Mouse (Mus musculus) kidney, postnatal 0 days (tissue): Measurements from ENCODE around the gene Fgf22. TPM values are rescaled to one million over a fixed set of nuclear protein-coding genes. Genes with fewer than 3 reads are reported as not detected.

ENCODE experiments used
- ATAC-seq: fragments of 200-750 bp; cut with Nextera tagmentation; replicated peaks from 2 replicates; pipeline ENCODE4 v1.8.0; 2017; ENCODE audit warnings: low read depth, moderate number of reproducible peaks, moderate TSS enrichment, moderate library complexity; ENCODE audit not compliant: low FRiP score
- DNase-seq: peaks from one replicate; pipeline ENCODE4 v3.0.0-alpha.2; 2016; ENCODE audit warnings: low spot score
- H3K27ac ChIP-seq: fragments of 300-500 bp; sonication (generic); 2 replicates; pipeline ENCODE4 v1.5.1; 2014; ENCODE audit warnings: mild to moderate bottlenecking
- H3K27me3 ChIP-seq: fragments of 300-500 bp; sonication (generic); 2 replicates; pipeline ENCODE4 v1.6.1; 2014; ENCODE audit warnings: low read length, mixed read lengths; ENCODE audit not compliant: insufficient read depth
- H3K36me3 ChIP-seq: fragments of 300-500 bp; sonication (generic); 2 replicates; pipeline ENCODE4 v1.6.1; 2014; ENCODE audit warnings: low read length, mixed read lengths; ENCODE audit not compliant: insufficient read depth
- H3K4me1 ChIP-seq: fragments of 300-500 bp; sonication (generic); replicated peaks from 2 replicates; pipeline ENCODE4 v1.6.1; 2014; ENCODE audit warnings: antibody characterized with exemption, low read length, mixed read lengths; ENCODE audit not compliant: insufficient read depth
- H3K4me2 ChIP-seq: fragments of 300-500 bp; sonication (generic); 2 replicates; pipeline ENCODE4 v1.6.1; 2014; ENCODE audit warnings: mild to moderate bottlenecking, low read length, moderate library complexity, mixed read lengths
- H3K4me3 ChIP-seq: fragments of 300-500 bp; sonication (generic); replicated peaks from 2 replicates; pipeline ENCODE4 v1.5.1; 2014; ENCODE audit warnings: low read depth, low read length
- H3K9ac ChIP-seq: fragments of 300-500 bp; sonication (generic); 2 replicates; pipeline ENCODE4 v1.6.1; 2014; ENCODE audit warnings: low read depth, low read length
- H3K9me3 ChIP-seq: fragments of 300-500 bp; sonication (generic); replicated peaks from 2 replicates; pipeline ENCODE4 v1.6.1; 2016; ENCODE audit warnings: low read length, inconsistent platforms, mixed read lengths
- CTCF ChIP-seq: IDR thresholded peaks from 2 replicates; pipeline ENCODE4 v1.5.1; 2016; ENCODE audit warnings: antibody characterized with exemption, low read depth, mild to moderate bottlenecking, moderate library complexity
- whole genome bisulfite sequencing: fragments of 180-500 bp; shearing (Covaris S2); extraction: QIAGEN DNeasy Blood & Tissue Kit; methylation state at CpG from one replicate; pipeline ENCODE4 v1.1.7; 2014; 5-methylcytosine and 5-hydroxymethylcytosine counted together
- polyA plus RNA-seq: library from polyadenylated mRNA; unstranded; fragments of >200 nt; fragmentation: Nextera tagmentation; extraction: Ambion mirVana; gene quantifications from 2 replicates; pipeline ENCODE4 v1.2.1, GENCODE M21; 2015

The Fgf22 gene
- polyA plus RNA-seq, 1 experiment from 2014 or later = 0.11 TPM

- Histone ChIP-seq H3K4me1 (peaks cover 21% of the 10 kb centered on the region; the same call in 1 of the 2 replicates), H3K4me3 (no peak overlapping the region)
- 56% methylated on average over 5 of the region's 5 CpGs for WGBS
Observed at GRCm38 (mm10) chr10:79781956-79782355, 27.1 kb downstream of the Fgf22 start.

GRCm38 (mm10) chr10:79783050-79783449 is 28.2 kb downstream of the Fgf22 start:
- H3K4me1 ChIP-seq = peaks cover 18% of the 10 kb centered on the region; the same call in 1 of the 2 replicates
- H3K9me3 ChIP-seq = no peaks in the 10 kb centered on the region
- TF ChIP-seq CTCF = peak; percentile 57
- H3K4me3 ChIP-seq = no peak overlapping the region
- 55% methylated on average over 7 of the region's 7 CpGs for whole genome bisulfite sequencing
- ATAC-seq (no peak), DNase-seq (peak; percentile 46)
- H3K27me3 ChIP-seq = no peaks in the 10 kb centered on the region
- no peak overlapping the region for H3K27ac ChIP-seq
- H3K9ac ChIP-seq = no peak overlapping the region
- H3K36me3 ChIP-seq = no peaks in the 10 kb centered on the region
- H3K4me2 ChIP-seq = no peak overlapping the region

More at GRCm38 (mm10) chr10:79781956-79782355, 27.1 kb downstream of the Fgf22 start:
- Histone ChIP-seq H3K9me3 (no peaks in the 10 kb centered on the region), H3K36me3 (no peaks in the 10 kb centered on the region), H3K27ac (no peak overlapping the region), H3K4me2 (no peak overlapping the region), H3K9ac (no peak overlapping the region), H3K27me3 (no peaks in the 10 kb centered on the region)
- no peak for ATAC-seq
- TF ChIP-seq CTCF = no peak
- DNase-seq = no peak

GRCm38 (mm10) chr10:79783920-79784800 is 29.3 kb downstream of the Fgf22 start:
- H3K9me3 ChIP-seq = no peaks in the 10 kb centered on the region
- H3K27me3 ChIP-seq = no peaks in the 10 kb centered on the region
- H3K9ac ChIP-seq = no peak overlapping the region
- DNase-seq = no peak
- H3K36me3 ChIP-seq = no peaks in the 10 kb centered on the region
- TF ChIP-seq CTCF = peak; percentile 65
- H3K27ac ChIP-seq = no peak overlapping the region
- no peak for ATAC-seq
- no peak overlapping the region for H3K4me3 ChIP-seq
- H3K4me2 ChIP-seq = no peak overlapping the region
- 52% methylated on average over 27 of the region's 27 CpGs for WGBS
- H3K4me1 ChIP-seq = peaks cover 7% of the 10 kb centered on the region; the same call in 1 of the 2 replicates

GRCm38 (mm10) chr10:79788386-79789158 is 33.7 kb downstream of the Fgf22 start:
- Histone ChIP-seq H3K4me2 (no peak overlapping the region), H3K4me3 (no peak overlapping the region), H3K27ac (no peak overlapping the region), H3K4me1 (0 out of 2 replicates have a peak, but pooled peaks cover 7% of the 10 kb centered on the region), H3K9me3 (no peaks in the 10 kb centered on the region), H3K27me3 (no peaks in the 10 kb centered on the region), H3K9ac (no peak overlapping the region), H3K36me3 (no peaks in the 10 kb centered on the region)
- 32% methylated on average over 7 of the region's 7 CpGs for WGBS
- ATAC-seq = no peak
- TF ChIP-seq CTCF = peak; percentile 92
- peak; percentile 85 for DNase-seq

GRCm38 (mm10) chr10:79789581-79789980 is 34.7 kb downstream of the Fgf22 start:
- Histone ChIP-seq H3K27ac (no peak overlapping the region), H3K27me3 (no peaks in the 10 kb centered on the region), H3K4me1 (peaks cover 8% of the 10 kb centered on the region; the same call in 1 of the 2 replicates), H3K4me2 (no peak overlapping the region), H3K9ac (no peak overlapping the region), H3K9me3 (no peaks in the 10 kb centered on the region), H3K36me3 (no peaks in the 10 kb centered on the region), H3K4me3 (no peak overlapping the region)
- WGBS = 70% methylated on average over 2 of the region's 2 CpGs
- DNase-seq (no peak), ATAC-seq (no peak)
- no peak for TF ChIP-seq CTCF

- no peaks in the 10 kb centered on the region for H3K9me3 ChIP-seq
- H3K4me3 ChIP-seq = no peak within 1 kb of the TSS
- H3K4me2 ChIP-seq = no peak within 1 kb of the TSS
- ATAC-seq = no peak
- no peak within 1 kb of the TSS for H3K9ac ChIP-seq
- 83% methylated on average over 4 of the region's 4 CpGs for WGBS
- no peak for DNase-seq
- H3K36me3 ChIP-seq = no peaks in the 10 kb centered on the region
- peaks cover 15% of the 10 kb centered on the region for H3K4me1 ChIP-seq
- no peak within 1 kb of the TSS for H3K27ac ChIP-seq
- H3K27me3 ChIP-seq = no peaks in the 10 kb centered on the region
- TF ChIP-seq CTCF = no peak
Observed at GRCm38 (mm10) chr10:79790861-79791260, 36.0 kb downstream of the Fgf22 start, which contains the start of gene Prss57. Gene Prss57 (minus strand): TSS chr10:79790961.
